Mouse (Mus musculus) forebrain, postnatal 0 days (tissue): ENCODE results near the gene Efs. TPM values are rescaled to one million over a fixed set of nuclear protein-coding genes. Genes with fewer than 3 reads are reported as not detected.

ENCODE experiments used
- ATAC-seq: fragments of 200-750 bp; cut with Nextera tagmentation; 2 replicates; pipeline ENCODE4 v1.8.0; 2017; ENCODE audit warnings: mild to moderate bottlenecking, moderate library complexity
- DNase-seq: peaks from one replicate; pipeline ENCODE4 v3.0.0-alpha.2; 2015
- H3K27ac ChIP-seq: fragments of 300-500 bp; sonication (generic); 2 replicates; pipeline ENCODE4 v1.5.1; 2014; ENCODE audit warnings: low read depth, mild to moderate bottlenecking, antibody characterized with exemption, low read length, moderate library complexity, mixed read lengths
- H3K27me3 ChIP-seq: fragments of 300-500 bp; sonication (generic); 2 replicates; pipeline ENCODE4 v1.6.1; 2014; ENCODE audit warnings: mild to moderate bottlenecking, low read length, mixed read lengths; ENCODE audit not compliant: insufficient read depth
- H3K36me3 ChIP-seq: fragments of 300-500 bp; sonication (generic); 2 replicates; pipeline ENCODE4 v1.6.1; 2014; ENCODE audit warnings: mild to moderate bottlenecking, moderate library complexity; ENCODE audit not compliant: insufficient read depth
- H3K4me1 ChIP-seq: fragments of 300-500 bp; sonication (generic); 2 replicates; pipeline ENCODE4 v1.6.1; 2014; ENCODE audit warnings: antibody characterized with exemption; ENCODE audit not compliant: insufficient read depth
- H3K4me2 ChIP-seq: fragments of 300-500 bp; sonication (generic); 2 replicates; pipeline ENCODE4 v1.6.1; 2014; ENCODE audit warnings: low read depth, mild to moderate bottlenecking, moderate library complexity
- H3K4me3 ChIP-seq: fragments of 300-500 bp; sonication (generic); 2 replicates; pipeline ENCODE4 v1.5.1; 2014; ENCODE audit warnings: low read depth, low read length, mixed read lengths
- H3K9ac ChIP-seq: fragments of 300-500 bp; sonication (generic); 2 replicates; pipeline ENCODE4 v1.6.1; 2014; ENCODE audit warnings: mild to moderate bottlenecking
- H3K9me3 ChIP-seq: fragments of 300-500 bp; sonication (generic); 2 replicates; pipeline ENCODE4 v1.6.1; 2016; ENCODE audit warnings: low read length
- CTCF ChIP-seq: sonication (generic); IDR thresholded peaks from 2 replicates; pipeline ENCODE4 v1.5.1; 2016; ENCODE audit warnings: antibody characterized with exemption, control low read depth, low read depth
- WGBS: fragments of 180-500 bp; shearing (Covaris S2); extraction: QIAGEN DNeasy Blood & Tissue Kit; methylation state at CpG from one replicate; pipeline ENCODE4 v1.1.7; 2014; 5-methylcytosine and 5-hydroxymethylcytosine counted together
- polyA plus RNA-seq: library from polyadenylated mRNA; unstranded; fragments of >200 nt; fragmentation: Nextera tagmentation; extraction: Ambion mirVana; gene quantifications from 2 replicates; pipeline ENCODE4 v1.2.1, GENCODE M21; 2015
- total RNA-seq: library from RNA; depleted of rRNA; stranded (reverse); fragments of >200 nt; gene quantifications from 2 replicates; pipeline ENCODE4 v1.2.3, GENCODE M21; 2014

The Efs gene
- total and polyA plus RNA-seq, 2 experiments from 2014 or later = 13.4 to 29.8 TPM

DNA sequence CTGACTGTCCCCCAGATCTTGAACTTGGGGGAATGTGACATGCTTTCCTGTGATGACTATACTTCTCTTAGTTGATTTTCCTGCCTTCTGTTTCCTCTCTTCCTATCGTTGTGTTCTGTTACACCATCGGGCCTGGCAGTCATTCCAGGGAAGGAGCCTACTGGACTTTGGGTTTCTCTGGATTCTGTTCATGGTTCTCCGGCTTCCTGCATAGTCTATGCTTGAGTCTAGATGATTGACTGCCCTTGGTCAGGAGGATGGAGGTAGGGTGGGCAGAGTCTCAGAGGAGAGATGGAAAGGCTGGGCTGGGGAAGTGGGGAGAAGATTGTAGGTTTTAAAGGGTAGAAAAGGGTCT is 14.2 kb upstream of the Efs start:
- Histone ChIP-seq H3K27ac (no peak overlapping the region), H3K4me3 (no peak overlapping the region), H3K4me1 (no peaks in the 10 kb centered on the region), H3K9me3 (no peaks in the 10 kb centered on the region), H3K9ac (no peak overlapping the region), H3K4me2 (no peak overlapping the region), H3K36me3 (no peaks in the 10 kb centered on the region), H3K27me3 (no peaks in the 10 kb centered on the region)
- WGBS = 85% methylated on average over 3 of the region's 3 CpGs
- DNase-seq = no peak
- ATAC-seq = no peak
- no peak for TF ChIP-seq CTCF

DNA sequence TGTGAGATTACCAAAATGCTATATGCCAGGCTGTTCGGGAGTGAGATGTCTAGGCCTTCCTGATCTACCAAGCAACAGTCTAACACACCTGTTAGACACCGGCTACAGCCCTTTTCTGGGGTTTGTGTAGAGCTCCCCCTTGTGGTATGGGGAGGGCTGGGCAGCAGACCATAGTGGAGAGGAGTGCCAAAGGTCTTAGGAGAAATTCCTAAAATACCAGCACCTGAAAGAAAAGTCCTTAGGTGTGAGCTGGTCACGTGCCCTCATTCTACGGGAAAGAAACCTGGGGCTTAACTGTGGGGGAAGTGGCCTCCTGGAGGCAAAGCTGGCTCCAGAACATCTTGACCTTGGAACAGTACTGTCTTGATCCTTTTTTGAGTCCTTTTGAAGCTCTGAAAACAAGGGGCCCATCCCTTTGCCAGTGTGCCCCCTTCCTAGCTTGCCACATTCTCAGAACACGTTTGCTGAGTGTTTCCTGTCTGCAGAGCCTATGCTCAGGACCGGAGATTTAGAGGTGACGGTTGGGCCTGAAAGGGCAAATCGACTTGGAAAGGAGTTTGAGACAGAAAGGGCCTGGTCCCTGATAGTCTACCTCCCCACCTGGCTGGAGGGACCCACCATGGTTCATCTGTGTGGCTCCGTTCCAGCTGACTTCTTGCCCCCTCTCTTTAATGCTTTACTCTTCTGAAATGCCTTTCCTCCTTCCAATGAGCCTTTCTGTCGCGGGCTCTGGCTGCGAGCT is 13.7 kb upstream of the Efs start:
- DNase-seq (peak; percentile 39), ATAC-seq (no peak)
- Histone ChIP-seq H3K36me3 (no peaks in the 10 kb centered on the region), H3K4me1 (no peaks in the 10 kb centered on the region), H3K4me2 (no peak overlapping the region), H3K4me3 (no peak overlapping the region), H3K27me3 (no peaks in the 10 kb centered on the region), H3K9ac (no peak overlapping the region), H3K9me3 (no peaks in the 10 kb centered on the region), H3K27ac (no peak overlapping the region)
- TF ChIP-seq CTCF = peak; percentile 70
- 56% methylated on average over 12 of the region's 12 CpGs for WGBS

DNA sequence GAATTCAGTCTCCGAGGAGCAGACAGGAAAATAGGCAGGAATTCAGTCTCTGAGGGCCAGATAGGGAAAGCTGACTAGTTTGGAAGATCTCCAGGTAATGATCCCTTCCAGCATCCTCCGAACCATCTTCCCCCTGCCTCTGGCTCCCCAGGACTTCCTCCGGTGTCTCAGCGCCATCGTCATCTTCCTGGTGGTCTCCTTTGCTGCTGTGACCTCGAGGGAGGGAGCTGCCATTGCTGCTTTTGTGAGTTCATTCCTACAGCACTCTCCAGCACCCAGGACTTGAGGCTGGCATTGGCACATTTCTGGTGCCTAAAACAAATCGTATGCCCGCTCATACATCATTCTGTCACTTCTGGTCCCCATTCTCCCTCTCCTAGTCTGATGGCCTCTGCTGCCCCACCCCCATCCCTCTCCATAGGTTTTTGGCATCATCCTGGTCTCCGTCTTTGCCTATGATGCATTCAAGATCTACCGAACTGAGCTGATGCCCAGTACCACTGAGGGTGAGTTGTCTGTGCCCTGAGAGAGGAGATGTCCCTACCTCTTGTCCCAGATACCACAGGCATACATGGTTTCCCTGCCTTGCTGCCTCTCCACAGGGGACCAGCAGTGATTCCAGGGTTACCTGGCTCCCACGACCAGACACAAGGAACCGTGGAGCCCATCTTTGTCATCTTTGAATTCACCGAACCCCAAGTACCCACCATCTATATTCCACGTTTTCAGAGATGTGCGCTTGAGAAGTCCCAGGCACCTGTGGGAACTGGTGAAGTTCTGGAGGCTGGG is 12.7 kb upstream of the Efs start:
- ATAC-seq (no peak), DNase-seq (no peak)
- H3K4me1 ChIP-seq = no peaks in the 10 kb centered on the region
- no peaks in the 10 kb centered on the region for H3K9me3 ChIP-seq
- H3K4me3 ChIP-seq = no peak overlapping the region
- no peaks in the 10 kb centered on the region for H3K36me3 ChIP-seq
- H3K4me2 ChIP-seq = no peak overlapping the region
- H3K9ac ChIP-seq = no peak overlapping the region
- WGBS = 81% methylated on average over 15 of the region's 15 CpGs
- no peak for TF ChIP-seq CTCF
- H3K27me3 ChIP-seq = no peaks in the 10 kb centered on the region
- no peak overlapping the region for H3K27ac ChIP-seq

DNA sequence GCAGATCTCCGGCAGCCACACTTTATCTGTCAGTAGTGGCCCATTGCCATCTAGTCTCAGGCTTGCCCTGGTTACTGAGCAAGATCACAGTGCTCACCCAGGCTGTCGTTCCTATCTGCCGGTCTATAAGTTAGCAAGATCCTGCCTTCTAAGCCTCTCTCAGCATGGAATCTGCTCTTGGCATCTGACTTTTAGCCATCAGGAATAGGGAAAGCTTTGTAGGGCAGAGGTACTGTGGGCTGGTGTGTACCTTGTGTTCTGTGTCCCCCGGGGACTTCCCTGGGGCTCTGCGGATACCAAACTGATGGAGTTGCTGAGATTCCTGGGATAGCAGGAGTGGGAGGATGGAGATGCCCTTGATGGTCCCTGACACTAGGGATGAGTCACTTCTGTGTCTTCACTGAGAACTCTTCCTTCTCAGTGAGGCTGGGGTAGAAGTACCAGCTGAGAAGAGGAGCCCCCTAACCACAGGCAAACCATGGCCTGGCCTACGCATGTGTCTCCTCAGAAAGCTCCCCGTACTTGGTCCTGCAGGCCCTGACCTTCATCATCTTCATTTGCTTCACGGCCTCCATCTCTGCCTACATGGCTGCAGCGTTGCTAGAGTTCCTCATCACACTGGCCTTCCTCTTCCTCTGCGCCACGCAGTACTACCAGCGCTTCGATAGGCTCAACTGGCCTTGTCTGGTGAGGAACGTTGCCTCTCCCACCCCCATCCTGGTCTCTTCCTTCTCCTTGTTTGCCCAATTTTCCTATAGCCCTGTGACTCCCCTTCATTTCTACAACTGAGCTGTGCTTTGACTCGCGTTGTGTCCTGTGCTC is 11.6 kb upstream of the Efs start:
- WGBS = 89% methylated on average over 16 of the region's 16 CpGs
- no peaks in the 10 kb centered on the region for H3K4me1 ChIP-seq
- ATAC-seq (no peak), DNase-seq (no peak)
- H3K27me3 ChIP-seq = no peaks in the 10 kb centered on the region
- H3K9me3 ChIP-seq = no peaks in the 10 kb centered on the region
- no peak overlapping the region for H3K9ac ChIP-seq
- no peak for TF ChIP-seq CTCF
- no peak overlapping the region for H3K27ac ChIP-seq
- H3K4me2 ChIP-seq = no peak overlapping the region
- H3K36me3 ChIP-seq = no peaks in the 10 kb centered on the region
- H3K4me3 ChIP-seq = no peak overlapping the region

DNA sequence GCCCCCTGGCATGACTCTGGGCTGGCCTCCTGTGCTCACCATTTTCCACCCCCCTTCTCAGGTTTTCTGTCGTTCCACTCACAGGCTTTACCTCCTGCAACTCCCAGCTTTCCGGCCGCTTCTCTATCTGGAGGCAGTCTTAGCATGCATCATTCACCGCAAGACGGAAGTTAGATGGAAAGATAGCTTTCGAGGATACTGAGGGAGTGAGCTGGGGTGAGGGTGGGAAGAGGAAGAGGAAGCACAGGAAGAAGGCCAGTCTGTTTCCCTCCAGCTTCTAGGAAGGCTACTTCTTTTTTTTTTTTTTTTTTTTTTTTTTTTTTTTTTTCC is 10.9 kb upstream of the Efs start:
- Histone ChIP-seq H3K36me3 (no peaks in the 10 kb centered on the region), H3K4me1 (no peaks in the 10 kb centered on the region), H3K9ac (no peak overlapping the region), H3K4me3 (no peak overlapping the region), H3K27ac (peak overlapping the region; percentile 71; the same call in 1 of the 2 replicates), H3K4me2 (no peak overlapping the region), H3K9me3 (no peaks in the 10 kb centered on the region), H3K27me3 (no peaks in the 10 kb centered on the region)
- no peak for TF ChIP-seq CTCF
- WGBS = 73% methylated on average over 6 of the region's 6 CpGs
- DNase-seq (no peak), ATAC-seq (no peak)

DNA sequence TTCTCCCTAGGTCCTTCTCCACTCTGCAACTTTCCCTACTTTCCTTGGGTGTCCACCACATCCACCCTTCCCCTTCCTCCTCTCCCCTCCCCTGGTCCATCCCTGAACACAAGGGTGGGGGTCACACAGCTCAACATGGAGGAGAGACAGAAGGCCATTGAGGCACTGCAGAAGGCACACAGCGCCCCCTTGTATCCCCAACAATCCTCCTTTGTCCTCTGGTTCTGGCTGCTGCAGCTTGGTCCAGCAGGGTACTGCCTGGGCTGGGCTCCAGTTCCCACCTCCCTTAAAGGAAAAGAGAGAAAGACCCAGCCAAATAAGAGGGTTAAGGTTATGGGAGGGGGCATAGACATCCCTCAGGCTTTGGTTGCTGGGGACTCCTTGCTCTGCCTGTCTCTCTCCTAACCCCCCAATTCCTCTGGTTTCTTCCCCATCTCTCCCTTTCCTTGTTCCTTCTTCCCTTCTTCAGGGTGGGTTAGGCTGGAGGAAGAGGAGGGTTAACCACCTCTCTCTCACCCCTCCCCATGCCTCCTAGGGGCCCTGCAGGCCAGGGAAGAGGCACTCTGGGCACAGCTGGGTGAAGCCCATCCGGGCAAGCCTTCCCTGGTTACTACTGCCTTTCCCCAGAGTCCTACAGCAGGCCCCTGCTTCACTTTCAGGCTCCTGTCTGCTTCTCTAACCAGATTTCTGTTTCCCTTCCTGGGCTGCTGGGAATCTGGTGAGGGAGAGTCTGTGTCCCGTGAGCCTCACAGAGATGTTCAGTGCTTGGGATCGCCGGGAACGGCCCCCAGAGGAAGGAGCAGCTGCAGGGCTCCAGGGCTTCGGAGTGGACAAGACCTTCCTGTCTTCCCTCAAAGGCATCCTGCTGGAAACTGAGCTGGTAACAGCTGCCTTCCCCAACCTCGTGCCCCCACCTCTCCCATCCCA is 10.2 kb upstream of the Efs start, which contains the start of gene Cmtm5:
Gene Cmtm5, plus strand, starts transcription at position 358 of the 927 bp plus-strand sequence.
- DNase-seq = peak; percentile 58
- no peak within 1 kb of the TSS for H3K9ac ChIP-seq
- no peak within 1 kb of the TSS for H3K4me2 ChIP-seq

More for the DNA sequence above, 10.2 kb upstream of the Efs start, which contains the start of gene Cmtm5:
- Histone ChIP-seq H3K9me3 (no peaks in the 10 kb centered on the region), H3K4me3 (no peak within 1 kb of the TSS), H3K27ac (peak within 1 kb of the TSS; percentile 71), H3K27me3 (no peaks in the 10 kb centered on the region), H3K4me1 (no peaks in the 10 kb centered on the region), H3K36me3 (no peaks in the 10 kb centered on the region)
- WGBS = 41% methylated on average over 8 of the region's 8 CpGs
- peak; percentile 91 for ATAC-seq
- peak; percentile 44 for TF ChIP-seq CTCF
